ENCODE assay signal across 11 mouse cellular contexts in genomic region chr8:92132526-92132925, GRCm38 (mm10).
"Had no signal": no experiment of that assay in that cellular context is flagged by ENCODE, and none has a peak within 500 bp of the region (broad histone marks: within the 10 kb centered on the region; RNA-seq: fewer than 3 reads in every experiment).

No protein-coding gene starts in this region.

- H3K27ac ChIP-seq: limb, embryonic 13.5 days; liver, embryonic 14.5 days; stomach, postnatal 0 days had no signal

- DNase-seq: kidney, adult 18-20 months; kidney, postnatal 10 days; kidney, postnatal 4 days; left cerebral cortex, postnatal 4 days; lung, adult 18-20 months; thymus, postnatal 4 days had no signal

- H3K9ac ChIP-seq: limb, embryonic 13.5 days; liver, embryonic 14.5 days had no signal

- H3K4me2 ChIP-seq: limb, embryonic 13.5 days had no signal

- H3K36me3 ChIP-seq: limb, embryonic 13.5 days had no signal

- H3K9me3 ChIP-seq: limb, embryonic 13.5 days had no signal

- H3K4me3 ChIP-seq: layer of hippocampus, adult 2 months; limb, embryonic 13.5 days; myocyte had no signal
